Mouse (Mus musculus) gastrocnemius, postnatal 25 days (tissue): ENCODE results near the gene Col20a1. TPM values are rescaled to one million over a fixed set of nuclear protein-coding genes. Genes with fewer than 3 reads are reported as not detected.

ENCODE experiments used
- total RNA-seq, 2 experiments: library from RNA; stranded (reverse); gene quantifications; 1 replicate in 1 of 2; 2 replicates in 1 of 2; pipeline ENCODE4 v1.2.3; 2021

Col20a1 gene
- total RNA-seq, 2 experiments from 2014 or later: 2.3 to 2.9 TPM

Other genes with a start within 250 kb of the Col20a1 start
- gene Bhlhe23, start 209.6 kb upstream of the Col20a1 start, total RNA-seq: not detected
- gene Ythdf1, start 65.6 kb upstream of the Col20a1 start, total RNA-seq: 10 to 100 TPM; 31.9 to 34.1 TPM
- not detected for gene Birc7, start 57.5 kb upstream of the Col20a1 start, total RNA-seq
- under 1 TPM in 1 of 2 experiments, not detected in 1; 0.49 TPM for gene Nkain4, start 31.8 kb upstream of the Col20a1 start, total RNA-seq
- gene Arfgap1, start 19.3 kb upstream of the Col20a1 start, total RNA-seq: 10 to 100 TPM; 26.6 to 33.7 TPM
- gene Chrna4, start 57.0 kb downstream of the Col20a1 start, total RNA-seq: under 1 TPM in 1 of 2 experiments, not detected in 1; 0.54 TPM
- gene Kcnq2, start 148.8 kb downstream of the Col20a1 start, total RNA-seq: not detected
- 1,000 to 10,000 TPM; 1,917 to 2,157 TPM for gene Eef1a2, start 170.5 kb downstream of the Col20a1 start, total RNA-seq
- gene Ppdpf, start 200.7 kb downstream of the Col20a1 start, total RNA-seq: 10 to 100 TPM; 44.4 to 49.5 TPM
- not detected for gene Ptk6, start 216.3 kb downstream of the Col20a1 start, total RNA-seq
- gene Srms, start 226.7 kb downstream of the Col20a1 start, total RNA-seq: under 1 TPM; 0.20 to 0.24 TPM
- not detected for gene Fndc11, start 233.5 kb downstream of the Col20a1 start, total RNA-seq